Mouse (Mus musculus) inflammation-experienced regulatory T-cells (primary cell): Measurements from ENCODE around the gene Gm5795. TPM values are rescaled to one million over a fixed set of nuclear protein-coding genes. Genes with fewer than 3 reads are reported as not detected.

ENCODE experiments used
- polyA plus RNA-seq, 2 experiments: library from polyadenylated mRNA; unstranded; fragments of 100-300 nt; shearing (Covaris generic); gene quantifications; one replicate each; pipeline ENCODE4 v1.2.1; 2017

Gm5795 gene
- under 1 TPM in 1 of 2 experiments, not detected in 1; 0.49 TPM for polyA plus RNA-seq

DNA sequence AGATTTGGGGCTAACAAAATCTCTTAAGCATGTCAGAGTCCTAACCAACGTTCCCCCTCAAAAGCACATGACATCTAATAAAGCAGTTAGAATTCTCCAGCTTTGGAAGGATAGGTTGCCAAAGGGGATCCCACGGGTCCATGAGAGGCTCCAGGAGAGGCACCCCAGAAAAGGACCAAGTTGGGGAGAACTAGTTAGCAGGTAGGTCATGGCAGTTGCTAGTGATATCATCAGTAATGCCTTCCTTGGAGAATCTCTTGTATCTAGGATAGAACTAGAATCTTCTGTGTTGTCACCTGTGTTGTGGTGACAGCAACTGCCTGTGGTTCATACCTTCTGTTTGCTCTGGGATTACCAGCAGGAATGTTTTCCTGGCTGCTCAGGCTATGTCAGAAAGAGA lies at the start of gene Gm5795:
TSS of gene Gm5795 (plus strand) at position 301 of the 400 bp plus-strand sequence.

DNA sequence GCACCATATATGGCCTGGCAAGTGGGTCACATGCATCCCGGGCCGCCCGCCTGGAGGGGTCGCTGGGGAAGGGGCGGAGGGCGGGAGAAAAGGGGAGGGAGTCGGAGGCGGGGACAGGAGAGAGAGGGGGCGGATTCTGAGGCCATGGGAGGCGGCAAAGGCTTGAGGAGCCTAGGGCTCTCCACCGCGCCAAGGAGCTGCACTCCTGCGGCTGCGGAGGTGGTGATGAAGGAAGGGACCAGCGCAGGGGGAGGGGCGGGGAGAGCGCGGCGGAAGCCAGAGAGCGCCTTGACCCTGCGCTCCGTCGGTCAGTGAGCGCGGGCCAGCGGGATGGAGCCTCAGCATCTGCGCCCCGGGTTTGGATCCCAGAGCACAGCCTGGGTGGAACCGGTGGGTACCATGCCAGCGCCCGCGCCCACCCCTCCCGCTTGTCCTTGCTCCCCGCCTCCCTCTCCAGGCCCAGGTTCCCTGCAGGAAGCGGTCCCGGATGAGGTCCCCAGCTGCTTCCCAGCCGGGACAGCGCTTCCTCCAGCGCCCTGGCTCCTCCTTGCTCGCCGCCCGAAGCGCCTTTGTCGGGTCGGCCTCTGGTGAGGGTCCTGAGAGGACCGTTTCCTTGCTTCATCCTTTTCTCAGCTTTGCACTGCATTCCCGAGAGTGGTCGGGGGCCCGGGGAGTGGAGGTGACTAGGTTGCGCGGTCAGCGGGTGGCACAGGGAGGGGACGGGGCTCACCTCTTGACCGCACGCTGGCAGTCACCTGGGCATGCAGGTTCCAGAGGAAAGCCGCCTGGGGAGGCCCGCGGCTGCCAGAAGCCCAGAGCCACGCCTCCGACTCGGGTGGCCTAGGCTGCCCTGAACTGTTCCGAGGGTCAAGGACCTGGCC lies 20.5 kb downstream of the Gm5795 start, which contains the start of gene D830030K20Rik:
TSS of gene D830030K20Rik (plus strand) at position 217 of the 881 bp plus-strand sequence.

Other genes starting within 250 kb of the Gm5795 start
- not detected for gene Gm2888, start 158.3 kb upstream of the Gm5795 start, polyA plus RNA-seq
- gene Gm2897, start 139.0 kb upstream of the Gm5795 start, polyA plus RNA-seq: 1 to 10 TPM in 1 of 2 experiments, under 1 TPM in 1; 0.76 to 2.9 TPM
- gene Gm10340, start 54.3 kb upstream of the Gm5795 start, polyA plus RNA-seq: not detected
- 10 to 100 TPM in 1 of 2 experiments, 1 to 10 TPM in 1; 9.6 to 39.2 TPM for gene D830030K20Rik, start 20.2 kb downstream of the Gm5795 start, polyA plus RNA-seq
- 1 to 10 TPM in 1 of 2 experiments, not detected in 1; 2.7 TPM for gene Gm2956, start 144.4 kb downstream of the Gm5795 start, polyA plus RNA-seq
- gene Gm10413, start 206.8 kb downstream of the Gm5795 start, polyA plus RNA-seq: not detected
- gene Gm10409, start 224.4 kb downstream of the Gm5795 start, polyA plus RNA-seq: 10 to 100 TPM in 1 of 2 experiments, 1 to 10 TPM in 1; 3.1 to 14.0 TPM
- gene Gm3005, start 239.8 kb downstream of the Gm5795 start, polyA plus RNA-seq: 1 to 10 TPM; 2.3 to 7.8 TPM